Mouse (Mus musculus): Measurements from ENCODE around the gene Rac1. TPM values are rescaled to one million over a fixed set of nuclear protein-coding genes. Genes with fewer than 3 reads are reported as not detected.

Rac1 gene
- polyA plus RNA-seq, 1 experiment from 2014 or later = 413 TPM

DNA sequence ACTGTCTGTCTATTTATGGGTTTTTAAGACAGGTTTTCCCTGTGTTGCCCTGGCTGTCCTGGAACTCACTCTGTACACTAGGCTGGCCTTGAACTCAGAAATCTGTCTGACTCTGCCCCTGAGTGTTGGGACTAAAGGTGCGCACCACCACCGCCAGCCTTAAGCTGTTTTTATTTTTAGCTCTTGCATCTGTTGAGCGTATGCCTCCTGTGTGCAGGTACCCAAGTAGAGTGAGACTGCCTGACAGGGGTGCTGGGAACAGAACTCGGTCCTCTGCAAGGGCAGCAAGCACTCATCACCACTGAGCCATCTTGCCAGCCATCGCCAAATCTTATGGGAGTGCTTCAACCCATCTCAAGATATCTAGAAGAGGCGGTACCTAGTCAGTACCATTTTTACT lies 51.8 kb downstream of the Rac1 start:
- H3K27ac ChIP-seq (ENCODE audit: low read depth, low read length) = no peak overlapping the region
- H3K9ac ChIP-seq (ENCODE audit: low read depth, low read length) = no peak overlapping the region
- H3K9me3 ChIP-seq (ENCODE audit: control insufficient read depth) = no peaks in the 10 kb centered on the region
- H3K36me3 ChIP-seq (ENCODE audit: control insufficient read depth, insufficient read depth) = peaks cover 72% of the 10 kb centered on the region
- H3K4me1 ChIP-seq (replicated peaks; ENCODE audit: control insufficient read depth, insufficient read depth, low read length) = no peaks in the 10 kb centered on the region
- TF ChIP-seq CTCF (IDR thresholded peaks at IDR 0.05; ENCODE audit: low read depth) = no peak
- H3K4me2 ChIP-seq (replicated peaks; ENCODE audit: low read depth) = no peak overlapping the region
- H3K4me3 ChIP-seq (ENCODE audit: low read depth, low read length) = no peak overlapping the region
- no peaks in the 10 kb centered on the region for H3K27me3 ChIP-seq (replicated peaks; ENCODE audit: control insufficient read depth, insufficient read depth, low read length)
- no peak for ATAC-seq
- 97% methylated on average over 6 of the region's 6 CpGs for WGBS

GRCm38 (mm10) chr5:143475153-143475844 lies 52.5 kb downstream of the Rac1 start:
- no peaks in the 10 kb centered on the region for H3K9me3 ChIP-seq (ENCODE audit: control insufficient read depth)
- no peak overlapping the region for H3K4me2 ChIP-seq (replicated peaks; ENCODE audit: low read depth)
- no peak overlapping the region for H3K4me3 ChIP-seq (ENCODE audit: low read depth, low read length)
- no peak for TF ChIP-seq CTCF (IDR thresholded peaks at IDR 0.05; ENCODE audit: low read depth)
- peaks cover 72% of the 10 kb centered on the region for H3K36me3 ChIP-seq (ENCODE audit: control insufficient read depth, insufficient read depth)
- ATAC-seq = no peak
- H3K4me1 ChIP-seq (replicated peaks; ENCODE audit: control insufficient read depth, insufficient read depth, low read length) = no peaks in the 10 kb centered on the region
- H3K27ac ChIP-seq (ENCODE audit: low read depth, low read length) = no peak overlapping the region; the same call in 1 of the 2 replicates
- 86% methylated on average over 20 of the region's 20 CpGs for WGBS
- H3K27me3 ChIP-seq (replicated peaks; ENCODE audit: control insufficient read depth, insufficient read depth, low read length) = no peaks in the 10 kb centered on the region
- H3K9ac ChIP-seq (ENCODE audit: low read depth, low read length) = no peak overlapping the region

DNA sequence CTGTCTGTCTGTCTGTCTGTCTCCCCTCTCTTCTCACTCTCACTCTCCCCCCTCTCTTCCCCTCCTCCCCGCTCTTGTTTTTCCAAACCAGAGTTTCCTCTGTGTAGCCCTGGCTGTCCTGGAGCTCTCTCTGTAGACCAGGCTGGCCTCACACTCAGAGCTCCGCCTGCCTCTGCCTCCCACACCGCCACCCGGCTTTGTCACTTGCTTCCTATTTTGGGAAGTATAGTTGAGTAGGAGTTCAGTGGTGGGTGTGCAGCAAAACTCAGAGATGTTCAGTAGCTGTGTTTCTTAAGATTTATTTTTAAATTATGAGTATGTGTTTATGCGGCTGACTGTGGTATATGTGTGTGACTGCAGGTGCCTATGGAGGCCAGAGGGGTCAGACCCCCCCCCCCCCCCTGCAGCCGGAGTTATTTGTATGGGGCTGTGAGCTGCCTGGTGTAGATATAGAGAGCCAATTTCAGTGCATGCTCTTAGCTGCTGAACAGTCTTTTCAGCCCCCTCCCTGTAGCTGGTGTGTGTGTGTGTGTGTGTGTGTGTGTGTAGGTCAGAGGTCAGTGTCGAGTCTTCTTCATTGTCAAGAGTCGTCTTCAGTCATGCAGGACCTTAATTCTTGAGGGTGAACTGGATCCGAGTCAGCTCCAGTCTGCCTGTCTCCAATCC lies 55.8 kb downstream of the Rac1 start:
- WGBS = 79% methylated on average over 9 of the region's 9 CpGs
- H3K4me2 ChIP-seq (replicated peaks; ENCODE audit: low read depth) = no peak overlapping the region
- no peak overlapping the region for H3K4me3 ChIP-seq (ENCODE audit: low read depth, low read length)
- no peak overlapping the region for H3K27ac ChIP-seq (ENCODE audit: low read depth, low read length)
- TF ChIP-seq CTCF (IDR thresholded peaks at IDR 0.05; ENCODE audit: low read depth) = no peak
- H3K4me1 ChIP-seq (replicated peaks; ENCODE audit: control insufficient read depth, insufficient read depth, low read length) = no peaks in the 10 kb centered on the region
- H3K9ac ChIP-seq (ENCODE audit: low read depth, low read length) = no peak overlapping the region
- ATAC-seq = no peak
- H3K27me3 ChIP-seq (replicated peaks; ENCODE audit: control insufficient read depth, insufficient read depth, low read length) = no peaks in the 10 kb centered on the region
- H3K9me3 ChIP-seq (ENCODE audit: control insufficient read depth) = no peaks in the 10 kb centered on the region
- H3K36me3 ChIP-seq (ENCODE audit: control insufficient read depth, insufficient read depth) = peaks cover 74% of the 10 kb centered on the region

DNA sequence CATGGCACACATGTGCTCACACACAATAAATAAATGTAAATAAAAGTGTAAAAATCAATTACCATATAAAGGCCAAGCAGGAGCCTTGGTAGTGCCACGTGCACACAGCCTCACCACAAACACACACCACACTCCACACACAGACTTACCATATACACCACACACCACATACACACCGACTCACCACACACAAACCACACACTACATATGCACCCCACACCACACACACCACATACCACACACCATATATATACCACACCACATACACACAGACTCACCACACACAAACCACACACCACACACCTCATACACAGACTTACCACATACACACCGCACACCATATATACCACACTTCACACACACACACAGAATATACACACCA lies 56.7 kb downstream of the Rac1 start:
- no peak for ATAC-seq
- no peak overlapping the region for H3K4me2 ChIP-seq (replicated peaks; ENCODE audit: low read depth)
- 83% methylated on average over 3 of the region's 3 CpGs for WGBS
- H3K27ac ChIP-seq (ENCODE audit: low read depth, low read length) = no peak overlapping the region
- no peaks in the 10 kb centered on the region; the same call in 1 of the 2 replicates for H3K4me1 ChIP-seq (replicated peaks; ENCODE audit: control insufficient read depth, insufficient read depth, low read length)
- H3K9ac ChIP-seq (ENCODE audit: low read depth, low read length) = no peak overlapping the region
- no peaks in the 10 kb centered on the region for H3K27me3 ChIP-seq (replicated peaks; ENCODE audit: control insufficient read depth, insufficient read depth, low read length)
- H3K36me3 ChIP-seq (ENCODE audit: control insufficient read depth, insufficient read depth) = peaks cover 65% of the 10 kb centered on the region
- H3K4me3 ChIP-seq (ENCODE audit: low read depth, low read length) = no peak overlapping the region
- no peaks in the 10 kb centered on the region for H3K9me3 ChIP-seq (ENCODE audit: control insufficient read depth)
- TF ChIP-seq CTCF (IDR thresholded peaks at IDR 0.05; ENCODE audit: low read depth) = no peak

- H3K9ac ChIP-seq (ENCODE audit: low read depth, low read length) = no peak overlapping the region
- TF ChIP-seq CTCF (IDR thresholded peaks at IDR 0.05; ENCODE audit: low read depth) = no peak
- ATAC-seq = no peak
Observed at GRCm38 (mm10) chr5:143470421-143471164, 57.2 kb downstream of the Rac1 start.

DNA sequence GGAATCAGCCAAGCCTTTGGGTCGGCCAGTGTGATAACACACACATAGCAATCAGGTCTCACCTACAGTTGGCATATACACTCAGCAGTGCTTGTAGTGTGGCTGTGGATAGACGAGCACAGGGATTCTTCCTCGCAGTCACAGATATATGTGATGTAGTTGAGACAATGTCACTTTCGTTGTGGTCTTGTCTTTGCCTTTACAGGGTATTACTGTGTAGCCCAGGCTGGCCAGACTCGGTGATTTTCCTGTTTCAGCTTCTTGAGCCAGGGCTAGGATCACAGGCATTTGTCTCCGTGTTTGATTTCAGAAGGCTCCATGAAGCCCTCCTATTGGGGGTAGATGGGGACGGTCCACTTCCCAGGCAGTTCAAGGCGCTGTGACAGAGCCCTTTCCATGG lies 58.2 kb downstream of the Rac1 start:
- H3K4me2 ChIP-seq (replicated peaks; ENCODE audit: low read depth) = no peak overlapping the region
- no peaks in the 10 kb centered on the region; the same call in 1 of the 2 replicates for H3K4me1 ChIP-seq (replicated peaks; ENCODE audit: control insufficient read depth, insufficient read depth, low read length)
- 95% methylated on average over 8 of the region's 8 CpGs for WGBS
- H3K9me3 ChIP-seq (ENCODE audit: control insufficient read depth) = no peaks in the 10 kb centered on the region
- H3K4me3 ChIP-seq (ENCODE audit: low read depth, low read length) = no peak overlapping the region
- no peak for ATAC-seq
- no peak overlapping the region for H3K27ac ChIP-seq (ENCODE audit: low read depth, low read length)
- H3K9ac ChIP-seq (ENCODE audit: low read depth, low read length) = no peak overlapping the region
- H3K27me3 ChIP-seq (replicated peaks; ENCODE audit: control insufficient read depth, insufficient read depth, low read length) = no peaks in the 10 kb centered on the region
- peaks cover 51% of the 10 kb centered on the region for H3K36me3 ChIP-seq (ENCODE audit: control insufficient read depth, insufficient read depth)
- no peak for TF ChIP-seq CTCF (IDR thresholded peaks at IDR 0.05; ENCODE audit: low read depth)

More at GRCm38 (mm10) chr5:143470421-143471164, 57.2 kb downstream of the Rac1 start:
- H3K27ac ChIP-seq (ENCODE audit: low read depth, low read length) = 0 out of 2 replicates have a peak overlapping the region, but pooled peaks have one; percentile 21
- H3K4me3 ChIP-seq (ENCODE audit: low read depth, low read length) = no peak overlapping the region
- no peaks in the 10 kb centered on the region for H3K27me3 ChIP-seq (replicated peaks; ENCODE audit: control insufficient read depth, insufficient read depth, low read length)
- peaks cover 60% of the 10 kb centered on the region for H3K36me3 ChIP-seq (ENCODE audit: control insufficient read depth, insufficient read depth)
- no peaks in the 10 kb centered on the region; the same call in 1 of the 2 replicates for H3K4me1 ChIP-seq (replicated peaks; ENCODE audit: control insufficient read depth, insufficient read depth, low read length)
- 61% methylated on average over 15 of the region's 15 CpGs for WGBS
- H3K4me2 ChIP-seq (replicated peaks; ENCODE audit: low read depth) = no peak overlapping the region
- H3K9me3 ChIP-seq (ENCODE audit: control insufficient read depth) = no peaks in the 10 kb centered on the region

All from intestine, postnatal 0 days (tissue).